Mouse (Mus musculus): ENCODE measurements around the gene Syt17.

Syt17 gene

DNA sequence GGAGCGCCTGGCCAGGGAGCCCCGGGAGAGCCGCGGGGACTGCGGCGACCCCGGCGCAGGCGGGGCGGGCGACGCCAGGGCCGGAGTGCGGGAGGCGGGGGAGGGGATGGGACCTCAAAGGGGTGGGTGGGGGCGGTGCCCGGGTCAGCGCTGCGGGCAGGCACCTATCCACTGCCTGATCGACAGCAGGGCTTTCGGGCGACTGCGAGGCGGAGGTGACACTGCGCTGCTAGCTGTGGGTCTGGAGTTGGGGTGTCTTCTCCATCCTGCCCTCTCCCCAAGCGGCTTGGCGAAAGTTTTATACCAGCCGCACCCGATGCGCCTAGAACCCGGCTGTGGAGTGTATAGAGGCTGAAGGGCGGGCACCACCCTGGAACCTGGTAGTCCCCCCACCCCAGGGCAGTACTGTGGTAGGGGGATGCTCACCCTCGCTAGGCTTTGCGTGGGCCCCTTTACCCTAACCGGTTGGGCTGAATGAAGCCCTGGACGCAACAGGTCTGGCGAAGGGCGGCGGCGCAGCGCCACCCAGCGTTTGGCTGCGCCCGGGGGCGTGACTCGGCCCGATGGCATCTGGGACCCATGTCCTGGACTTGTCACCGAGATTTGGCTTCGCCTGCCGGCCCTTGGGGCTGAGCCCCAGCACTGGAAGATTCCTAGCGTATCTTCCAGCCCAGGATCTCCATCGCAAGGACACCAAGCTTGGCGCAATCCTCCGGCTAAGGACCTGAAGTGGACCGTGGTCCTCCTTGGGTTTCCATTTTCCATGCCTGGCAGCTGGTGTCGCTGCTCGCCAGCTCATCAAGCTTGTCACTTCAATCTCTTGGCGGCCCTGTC is at the start of gene Syt17:
Gene Syt17 (minus strand): TSS at position 89 of the 834 bp plus-strand sequence.
- DNase-seq, result peak; percentile 68

DNA sequence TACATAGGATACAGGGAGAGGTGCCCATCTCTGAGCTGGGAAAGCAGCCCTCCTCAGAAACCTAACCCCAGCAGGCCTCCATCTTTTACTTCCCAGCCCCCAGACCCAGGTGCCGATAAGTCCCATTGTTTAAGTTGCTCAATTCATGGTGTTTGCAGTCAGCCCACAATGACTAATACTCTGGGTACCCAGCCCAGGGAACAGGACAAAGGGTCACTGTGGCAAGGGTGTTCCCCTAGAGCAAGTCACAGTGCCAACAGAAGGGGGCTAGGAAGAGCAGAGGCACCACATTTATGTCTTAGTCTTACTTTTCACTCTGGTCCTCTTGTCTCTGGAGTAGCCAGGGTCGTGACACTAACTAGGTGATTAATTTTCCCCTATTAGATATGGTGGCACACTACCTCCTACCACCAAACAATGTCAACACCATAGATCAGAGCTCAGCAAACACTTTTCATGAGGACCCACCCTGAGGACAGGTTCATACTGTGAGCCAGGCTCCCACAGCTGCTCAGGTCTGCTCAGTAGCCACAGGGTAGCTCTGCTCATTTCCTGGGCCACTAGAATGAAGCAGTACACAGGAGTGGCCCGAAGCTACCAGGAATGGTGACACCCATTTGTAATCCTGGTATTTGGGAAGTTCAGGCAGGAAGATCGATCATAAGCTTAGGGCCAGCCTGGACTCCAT is 47.0 kb upstream of the Syt17 start:
- DNase-seq, result no peak

DNA sequence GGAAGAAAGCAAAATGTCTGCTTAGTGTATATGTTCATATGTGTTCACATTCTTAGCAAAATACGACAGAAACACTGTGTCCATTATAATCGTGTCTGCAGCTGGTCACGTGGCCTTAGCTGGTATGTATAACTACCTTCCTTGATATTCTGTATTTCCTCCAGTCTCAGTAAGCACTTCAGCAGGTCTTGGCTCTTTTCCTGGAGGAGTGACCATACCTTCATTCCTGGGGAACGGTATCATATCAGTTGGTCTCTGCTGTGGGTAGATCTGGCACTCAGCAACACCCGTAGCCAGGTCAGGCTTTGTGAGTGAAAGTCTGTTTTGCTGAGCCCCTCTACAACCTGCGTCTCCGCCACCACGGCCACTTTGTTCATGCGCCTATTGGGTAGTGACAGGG is 45.9 kb upstream of the Syt17 start:
- no peak for DNase-seq

DNA sequence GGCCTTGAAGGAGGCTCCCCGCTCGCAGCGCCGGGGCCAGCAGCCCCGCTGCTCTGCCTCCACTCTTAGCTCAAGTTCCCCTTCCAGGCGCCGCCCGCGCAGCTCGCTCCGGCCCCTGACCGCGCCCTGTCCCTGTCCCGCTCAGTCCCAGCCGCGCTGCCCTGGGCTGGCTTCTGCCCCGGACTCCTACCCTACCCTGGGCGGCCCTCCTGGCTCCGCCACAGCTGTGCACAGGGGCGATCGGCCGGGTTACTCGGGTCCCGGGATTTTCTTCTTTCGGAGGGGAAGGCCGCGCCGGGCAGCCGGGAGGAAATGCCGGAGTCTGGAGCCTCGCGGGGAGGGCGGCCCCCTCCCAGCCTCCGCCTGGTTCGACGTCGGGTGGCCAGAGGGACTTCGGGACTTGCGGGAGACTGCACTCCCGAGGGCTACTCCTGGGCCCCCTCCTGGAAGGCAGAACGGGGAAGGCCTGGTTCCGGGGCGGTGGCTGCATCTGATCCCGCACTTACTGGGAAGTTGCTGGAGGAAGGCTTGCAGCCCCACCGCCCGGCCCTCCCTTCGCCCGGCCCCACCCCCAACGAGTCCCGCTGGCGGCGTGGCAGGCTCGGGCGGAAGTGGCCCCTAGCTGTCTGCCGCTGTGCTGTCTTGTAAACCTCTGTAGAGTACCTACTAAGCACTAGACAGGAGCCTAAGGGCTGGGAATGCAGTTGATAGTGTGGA is 43.6 kb upstream of the Syt17 start, which contains the start of gene Itpripl2:
Gene Itpripl2 (minus strand): TSS at position 545 of the 717 bp plus-strand sequence.
- DNase-seq, result peak; percentile 74

DNA sequence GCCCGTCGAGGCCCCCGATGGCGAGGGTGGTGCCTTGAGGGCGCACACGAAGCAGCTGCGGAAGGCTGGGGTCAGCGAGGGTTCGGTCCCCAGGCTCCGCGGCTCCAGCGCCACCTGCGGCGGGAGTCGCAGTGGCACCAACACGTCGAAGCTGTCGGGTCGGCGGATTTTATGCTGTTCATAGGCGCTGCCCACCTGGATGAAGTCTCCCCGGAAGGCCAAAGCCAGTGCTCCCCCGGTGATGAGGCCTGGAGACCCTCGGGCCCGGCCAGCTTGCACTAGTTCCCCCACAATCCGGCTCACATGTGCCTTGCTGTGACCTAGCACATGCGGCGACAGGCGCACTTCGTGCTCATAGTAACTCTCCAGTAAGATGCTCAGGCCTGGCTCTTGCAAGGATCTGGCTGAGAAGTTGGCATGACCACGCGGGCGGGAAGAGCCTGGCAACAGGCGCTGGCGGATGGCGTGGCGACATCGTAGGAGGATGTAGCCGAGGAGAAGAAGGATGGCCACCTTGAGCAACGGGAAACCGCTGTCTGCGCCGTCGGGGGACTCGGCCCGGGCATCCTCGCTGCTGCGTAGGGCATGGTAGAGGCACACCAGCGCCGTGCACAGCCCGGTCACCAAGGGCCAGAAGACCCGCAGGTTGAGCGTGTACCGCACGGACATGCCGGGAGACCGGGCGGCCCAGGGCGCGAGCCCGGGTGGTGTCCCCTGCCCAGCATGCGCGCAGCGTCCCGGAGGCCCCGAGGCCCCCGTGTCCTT is 42.8 kb upstream of the Syt17 start:
- no peak for DNase-seq

DNA sequence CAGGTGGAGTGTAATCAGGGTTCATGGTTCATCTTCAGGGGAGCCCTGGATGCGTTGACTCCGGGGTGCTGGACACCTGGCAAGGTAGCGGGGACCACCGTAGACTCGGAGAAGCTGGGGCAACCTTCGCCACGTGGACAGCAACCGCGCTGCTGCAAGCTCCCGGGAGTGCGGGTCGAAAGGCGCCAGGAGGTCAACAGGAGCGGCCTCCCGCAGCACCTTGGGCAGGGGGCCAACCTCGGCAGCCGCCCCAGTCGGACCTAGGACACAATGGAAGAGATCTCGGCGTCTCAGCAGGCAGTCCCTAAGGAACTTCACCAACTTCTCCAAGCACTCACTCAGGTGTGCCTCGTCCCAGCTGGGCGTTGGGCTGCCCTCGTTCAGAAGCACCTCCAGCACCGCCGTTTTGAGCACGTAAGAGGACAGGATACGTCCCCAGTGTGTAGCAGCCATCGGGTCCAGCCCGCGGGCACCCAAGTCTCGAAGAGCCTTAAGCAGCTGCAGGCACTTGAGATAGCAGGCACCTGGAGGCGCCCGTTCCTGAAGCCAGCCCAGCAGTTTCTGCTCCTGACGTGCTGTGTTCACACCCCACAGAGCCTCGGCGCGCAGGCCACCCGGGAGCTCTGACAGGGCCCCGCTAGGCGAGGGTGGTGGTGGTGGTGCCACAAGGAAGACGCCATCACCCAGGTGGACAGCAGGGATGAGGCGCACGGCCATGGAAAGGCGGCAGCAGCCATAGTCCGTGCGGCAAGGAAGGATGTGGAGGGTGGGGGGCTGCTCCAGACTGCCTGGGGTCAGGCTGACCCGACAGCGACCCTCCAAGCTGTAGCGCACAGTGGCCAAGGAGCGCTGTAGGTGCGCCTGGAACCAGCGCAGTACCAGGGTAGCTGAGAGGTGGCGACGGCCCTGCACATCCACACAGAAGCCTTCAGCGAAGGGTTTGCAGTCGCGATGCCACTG is 42.0 kb upstream of the Syt17 start:
- DNase-seq, result no peak

DNA sequence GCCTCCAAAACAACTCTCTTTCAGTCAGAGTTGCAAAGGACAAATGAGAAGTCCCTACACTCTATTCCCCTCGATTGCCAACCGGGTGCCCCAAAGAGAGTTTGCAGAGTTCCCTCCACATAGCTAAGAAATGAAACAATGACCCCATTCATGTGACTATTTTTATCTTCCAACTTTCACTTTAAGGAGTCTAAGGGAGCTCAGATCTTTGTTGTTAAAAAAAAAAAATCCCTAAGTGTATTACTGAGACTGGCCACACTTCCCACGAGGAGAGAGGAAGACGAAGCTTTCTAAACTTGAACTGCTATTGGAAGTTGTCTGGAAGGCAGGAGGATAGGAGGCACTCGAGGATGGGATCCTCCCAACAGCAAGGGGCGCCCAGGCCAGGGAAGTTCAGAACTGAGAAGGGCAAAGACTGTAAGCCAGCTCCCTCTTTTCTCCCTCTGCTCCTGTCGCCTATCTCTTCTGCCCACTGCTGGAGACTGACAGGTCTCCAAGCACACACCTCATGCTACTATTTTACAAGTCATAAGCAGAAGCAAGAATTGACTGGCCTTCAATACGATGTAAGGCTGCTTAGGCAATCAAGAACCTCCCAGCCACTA is 40.1 kb upstream of the Syt17 start:
- no peak for DNase-seq

DNA sequence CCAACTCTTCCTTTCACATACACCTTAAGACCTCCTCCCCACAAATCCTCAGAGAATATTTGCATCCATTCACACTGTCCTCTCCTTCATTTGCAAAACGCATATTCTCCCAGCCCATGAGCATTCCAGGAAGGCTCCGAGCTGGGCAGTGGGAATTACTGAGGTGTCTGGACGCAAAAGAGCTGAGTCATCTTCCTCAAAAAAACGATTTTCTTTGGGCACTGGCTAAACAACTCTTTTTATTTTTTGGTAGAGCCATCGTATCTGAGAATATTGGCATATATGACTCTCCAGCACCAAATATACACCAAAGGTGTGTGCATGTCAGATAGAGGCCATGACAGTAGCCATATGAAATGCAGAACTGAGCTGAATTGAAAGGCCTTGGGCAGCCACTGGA is 38.9 kb upstream of the Syt17 start:
- no peak for DNase-seq

DNA sequence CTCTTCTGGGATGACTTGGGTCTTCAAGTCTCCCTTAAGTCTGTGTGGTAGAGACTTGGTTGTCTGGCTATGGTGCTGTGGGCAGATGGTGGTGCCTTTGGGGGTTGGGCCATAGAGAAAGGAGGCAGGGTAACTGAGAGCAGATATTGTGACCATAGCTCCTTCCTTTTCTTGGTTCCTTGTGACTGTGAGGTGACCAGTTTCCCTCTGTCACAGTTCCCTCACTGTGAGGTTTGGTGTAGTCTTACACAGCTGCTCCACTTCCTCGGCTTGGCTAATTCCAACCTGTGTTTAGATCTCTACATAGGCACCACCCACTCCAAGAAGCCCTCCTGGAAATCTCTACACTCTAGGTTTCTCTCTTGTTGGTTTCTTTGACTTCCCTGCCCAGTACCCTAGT is 36.0 kb upstream of the Syt17 start:
- no peak for DNase-seq

DNA sequence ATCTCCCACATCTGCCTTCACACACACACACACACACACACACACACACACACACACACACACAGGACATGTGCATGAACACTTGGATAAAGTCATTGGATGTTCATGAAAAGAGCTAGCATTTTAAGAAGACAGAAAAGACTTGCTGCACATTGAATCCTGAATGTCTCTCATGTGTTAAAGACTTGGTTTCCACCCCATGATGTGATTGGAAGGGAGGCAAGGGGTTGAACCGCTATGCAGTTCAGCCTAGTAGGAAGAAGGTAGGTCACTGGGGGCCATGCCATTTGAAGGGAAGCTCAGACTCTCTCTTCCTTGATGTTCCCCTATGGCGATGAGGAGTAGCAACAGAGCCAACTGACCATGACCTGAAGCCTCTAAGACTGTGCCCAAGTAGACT is 34.0 kb upstream of the Syt17 start:
- no peak for DNase-seq

DNA sequence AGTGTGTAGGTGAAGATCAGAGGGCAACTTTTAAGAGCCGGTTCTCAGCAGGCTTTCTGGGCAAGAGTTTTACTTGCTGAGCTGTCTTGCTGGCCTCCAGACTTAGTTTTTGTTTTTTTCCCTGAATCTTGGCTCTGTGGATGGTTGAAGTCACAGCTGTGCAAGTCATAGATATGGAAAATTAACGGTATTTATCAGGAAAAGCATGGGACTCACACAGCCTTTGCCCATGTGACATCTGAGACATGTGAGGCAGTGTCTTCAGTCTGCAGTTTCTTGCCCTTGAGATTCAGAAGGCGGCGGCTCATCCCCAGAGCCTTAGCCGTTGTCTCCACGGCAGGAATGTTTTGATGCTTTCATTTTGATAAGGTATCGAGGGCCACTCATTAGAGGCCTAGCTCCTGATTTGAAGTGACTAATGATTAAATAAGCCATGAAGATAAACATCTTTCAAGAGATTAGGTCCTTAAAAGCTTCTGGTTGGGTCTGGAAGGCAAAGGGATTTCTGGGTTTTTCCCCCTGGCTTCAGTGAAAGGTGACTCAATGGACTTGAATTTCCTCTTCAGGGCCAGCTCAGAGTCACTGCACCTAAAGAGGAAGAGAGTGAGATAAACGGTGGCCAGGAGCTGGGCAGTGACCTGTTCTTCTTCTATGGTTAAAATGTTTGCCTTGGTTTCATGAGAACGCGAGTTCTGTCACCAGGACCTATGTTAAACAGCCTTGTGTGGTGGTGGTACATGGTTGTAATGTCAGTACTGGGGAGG is 33.2 kb upstream of the Syt17 start:
- DNase-seq, result no peak

DNA sequence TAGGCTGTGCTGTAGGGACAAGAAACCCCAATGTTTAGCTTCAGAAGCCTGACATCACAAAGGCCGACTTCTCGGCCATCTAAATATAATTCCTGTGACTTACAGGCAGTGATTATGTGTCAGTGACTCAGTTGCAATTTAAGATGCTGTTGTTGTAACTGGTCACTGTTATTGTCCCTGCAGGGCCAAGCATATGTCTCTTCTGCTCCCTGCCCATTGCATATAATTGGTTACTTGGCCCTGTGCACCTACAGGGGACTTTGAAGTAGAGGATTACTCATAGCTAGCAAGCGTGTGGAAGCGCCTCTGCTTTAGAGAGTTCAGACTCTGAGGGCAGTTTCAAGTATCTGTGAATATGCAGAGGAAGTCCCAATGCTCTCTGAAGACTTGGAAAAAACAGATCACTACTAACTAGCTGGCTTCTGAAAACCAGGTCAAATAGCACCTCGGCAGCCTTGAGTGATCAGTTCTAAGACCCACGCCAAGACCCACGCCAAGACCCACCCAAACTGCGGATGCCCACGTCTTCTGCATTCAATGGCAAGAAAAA is 32.2 kb upstream of the Syt17 start:
- no peak for DNase-seq

DNA sequence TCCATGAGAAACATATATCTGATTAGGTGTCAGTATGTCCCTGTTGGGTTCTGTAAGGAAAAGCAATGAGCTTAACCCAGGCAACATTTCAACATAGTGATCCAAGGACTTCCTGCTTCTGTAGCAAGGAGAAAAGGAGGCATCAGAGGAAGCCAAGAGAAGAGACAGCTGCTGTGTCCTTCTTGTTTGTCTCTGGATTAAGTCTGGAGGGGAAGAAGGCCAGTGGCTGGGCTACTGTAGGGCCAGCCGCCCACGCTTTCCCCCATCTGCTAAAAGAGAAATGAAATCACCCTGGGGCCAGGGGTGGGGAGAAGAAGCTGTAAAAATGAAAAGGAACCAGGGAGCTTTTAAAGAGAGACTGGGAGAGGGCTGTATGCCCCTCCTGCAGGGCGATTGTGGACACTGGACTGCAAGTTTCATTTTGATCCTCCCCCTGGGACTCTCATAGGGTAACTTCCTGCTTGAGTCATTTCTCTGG is 30.9 kb upstream of the Syt17 start:
- peak; percentile 63 for DNase-seq

DNA sequence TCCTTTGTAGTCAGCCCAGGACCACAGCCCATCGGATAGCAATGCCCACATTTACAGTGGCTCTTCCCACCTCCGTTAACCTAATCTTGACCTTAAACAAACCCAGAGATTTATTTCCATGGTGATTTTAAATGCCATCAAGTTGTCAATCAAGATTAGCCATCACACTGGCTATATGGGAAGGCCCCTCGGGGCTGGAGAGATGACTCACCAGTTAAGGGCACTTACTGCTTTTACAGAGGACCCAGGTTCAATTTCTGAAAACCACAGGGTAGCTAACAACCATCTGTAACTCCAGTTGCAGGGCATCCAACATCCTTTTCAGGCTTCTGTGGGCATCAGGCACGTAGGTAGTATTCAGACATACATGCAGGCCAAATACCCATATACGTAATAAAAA is 28.4 kb upstream of the Syt17 start:
- no peak for DNase-seq

DNA sequence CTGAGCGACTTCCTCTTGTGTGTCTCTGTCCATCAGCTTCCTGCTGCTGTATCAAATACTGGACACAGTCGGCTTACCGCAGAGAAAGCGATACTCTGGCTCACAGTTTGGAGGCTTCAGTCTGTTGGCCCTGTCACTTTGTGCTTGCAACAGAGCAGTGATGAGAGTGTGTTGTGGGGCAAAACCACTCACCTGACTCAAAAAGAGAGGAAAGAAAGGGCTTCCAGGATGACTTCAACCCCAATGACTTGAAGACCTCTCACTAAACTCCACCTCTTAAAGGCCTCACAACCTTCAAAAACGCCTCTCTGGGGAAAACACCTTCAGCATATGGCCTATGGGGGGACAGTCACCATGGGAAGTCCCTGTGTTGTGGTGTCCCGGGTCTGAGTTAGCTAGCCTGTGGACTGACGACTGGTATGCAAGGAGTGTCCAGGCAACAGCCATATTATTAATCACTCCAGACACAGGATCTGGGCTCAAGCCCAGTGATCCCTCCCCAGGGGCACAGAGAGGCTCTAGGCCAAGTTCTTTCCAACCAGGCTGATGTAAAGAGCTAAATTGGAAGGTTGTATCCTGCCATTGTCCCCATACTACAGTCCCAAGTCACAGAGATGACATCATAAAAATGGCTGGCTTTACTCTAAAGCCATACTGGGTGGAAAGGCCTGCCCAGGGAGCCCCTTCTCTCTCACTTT is 27.1 kb upstream of the Syt17 start:
- peak; percentile 33 for DNase-seq

DNA sequence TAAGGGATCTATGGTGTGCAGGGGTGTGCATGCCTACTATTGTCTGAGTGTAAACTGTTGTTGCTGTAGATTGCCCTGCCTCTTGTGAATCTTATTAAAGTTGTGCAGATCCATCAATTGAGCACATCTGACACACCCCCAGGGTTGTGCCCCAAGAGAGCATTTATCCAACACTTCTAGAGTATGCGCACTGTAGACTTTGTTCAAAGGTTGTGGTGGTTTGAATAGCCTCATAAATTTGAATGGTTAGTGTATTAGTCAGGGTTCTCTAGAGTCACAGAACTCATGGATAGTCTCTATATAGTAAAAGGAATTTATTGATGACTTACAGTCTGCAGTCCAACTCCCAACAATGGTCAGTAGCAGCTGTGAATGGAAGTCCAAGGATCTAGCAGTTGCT is 24.9 kb upstream of the Syt17 start:
- DNase-seq, result no peak

DNA sequence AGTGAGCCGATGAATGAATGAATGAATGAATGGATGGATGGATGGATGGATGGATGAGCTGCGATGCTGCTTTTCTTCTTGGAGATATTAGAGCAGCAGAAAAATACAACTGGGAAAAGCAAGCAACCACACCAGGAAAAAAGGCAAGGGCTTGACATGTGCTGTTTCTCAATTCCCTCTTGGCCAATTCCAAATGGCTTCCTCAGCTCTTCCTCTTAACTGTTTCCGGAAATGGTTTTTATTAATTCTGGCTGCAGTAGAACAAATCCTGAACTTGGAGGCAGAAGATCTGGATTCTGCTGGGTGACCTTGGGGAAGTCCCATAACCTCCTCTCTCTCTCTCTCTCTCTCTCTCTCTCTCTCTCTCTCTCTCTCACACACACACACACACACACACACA is 20.0 kb upstream of the Syt17 start:
- no peak for DNase-seq

DNA sequence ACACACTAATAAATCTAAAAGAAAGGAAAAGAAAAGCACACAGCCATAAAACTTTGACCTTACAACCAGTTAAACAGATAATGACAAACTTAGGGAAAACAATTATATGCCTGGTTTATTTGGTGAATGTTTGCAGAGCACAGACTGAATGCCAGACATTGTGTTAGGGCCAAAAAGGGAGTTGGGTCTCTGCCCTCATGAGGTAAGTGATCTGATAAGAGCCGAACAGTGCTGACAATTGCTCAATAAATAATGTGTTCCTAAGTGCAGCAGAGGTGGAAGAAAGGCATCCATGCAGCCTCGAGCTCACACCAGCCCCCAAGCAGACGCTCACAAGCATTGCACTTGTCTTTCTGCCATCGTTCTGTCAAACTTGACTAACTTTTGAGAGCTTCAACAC is 16.4 kb upstream of the Syt17 start:
- DNase-seq, result peak; percentile 35

Measured in kidney, adult 9 months (tissue).